Mouse (Mus musculus) heart, embryonic 16.5 days (tissue): ENCODE measurements around the gene Ss18l2. TPM values are rescaled to one million over a fixed set of nuclear protein-coding genes. Genes with fewer than 3 reads are reported as not detected.
A peak's percentile ranks its signal among the peaks of the same experiment; 100 is the strongest.

ENCODE experiments used
- ATAC-seq: fragments of 200-750 bp; cut with Nextera tagmentation; replicated peaks from 2 replicates; pipeline ENCODE4 v1.8.0; 2017; ENCODE audit warnings: moderate number of reproducible peaks; ENCODE audit not compliant: insufficient read depth, low FRiP score; ENCODE audit errors: extremely low read depth
- H3K27ac ChIP-seq: fragments of 300-500 bp; sonication (generic); 2 replicates; pipeline ENCODE4 v1.5.1; 2014; ENCODE audit warnings: mild to moderate bottlenecking, low read length, control low read depth, moderate library complexity
- H3K27me3 ChIP-seq: fragments of 300-500 bp; sonication (generic); 2 replicates; pipeline ENCODE4 v1.6.1; 2014; ENCODE audit warnings: low read length, mixed read lengths; ENCODE audit not compliant: control insufficient read depth, insufficient read depth
- H3K36me3 ChIP-seq: fragments of 300-500 bp; sonication (generic); 2 replicates; pipeline ENCODE4 v1.6.1; 2014; ENCODE audit not compliant: control insufficient read depth, insufficient read depth
- H3K4me1 ChIP-seq: fragments of 300-500 bp; sonication (generic); 2 replicates; pipeline ENCODE4 v1.6.1; 2014; ENCODE audit warnings: low read length, mixed read lengths; ENCODE audit not compliant: control insufficient read depth, insufficient read depth
- H3K4me2 ChIP-seq: fragments of 300-500 bp; sonication (generic); 2 replicates; pipeline ENCODE4 v1.6.1; 2014; ENCODE audit warnings: low read depth, mild to moderate bottlenecking, control low read depth, low read length
- H3K4me3 ChIP-seq: fragments of 300-500 bp; sonication (generic); 2 replicates; pipeline ENCODE4 v1.5.1; 2014; ENCODE audit warnings: mild to moderate bottlenecking, control low read depth, low read length
- H3K9ac ChIP-seq: fragments of 300-500 bp; sonication (generic); 2 replicates; pipeline ENCODE4 v1.6.1; 2014; ENCODE audit warnings: low read length, control low read depth
- H3K9me3 ChIP-seq: fragments of 300-500 bp; sonication (generic); replicated peaks from 2 replicates; pipeline ENCODE4 v1.6.1; 2016; ENCODE audit warnings: low read length; ENCODE audit not compliant: control insufficient read depth
- WGBS: fragments of 180-500 bp; shearing (Covaris S2); extraction: QIAGEN DNeasy Blood & Tissue Kit; methylation state at CpG from one replicate; pipeline ENCODE4 v1.1.7; 2014; 5-methylcytosine and 5-hydroxymethylcytosine counted together
- polyA plus RNA-seq: library from polyadenylated mRNA; unstranded; fragments of >200 nt; fragmentation: Nextera tagmentation; extraction: Ambion mirVana; gene quantifications from 2 replicates; pipeline ENCODE4 v1.2.1, GENCODE M21; 2015

The Ss18l2 gene
- polyA plus RNA-seq, 1 experiment from 2014 or later: 172 TPM

DNA sequence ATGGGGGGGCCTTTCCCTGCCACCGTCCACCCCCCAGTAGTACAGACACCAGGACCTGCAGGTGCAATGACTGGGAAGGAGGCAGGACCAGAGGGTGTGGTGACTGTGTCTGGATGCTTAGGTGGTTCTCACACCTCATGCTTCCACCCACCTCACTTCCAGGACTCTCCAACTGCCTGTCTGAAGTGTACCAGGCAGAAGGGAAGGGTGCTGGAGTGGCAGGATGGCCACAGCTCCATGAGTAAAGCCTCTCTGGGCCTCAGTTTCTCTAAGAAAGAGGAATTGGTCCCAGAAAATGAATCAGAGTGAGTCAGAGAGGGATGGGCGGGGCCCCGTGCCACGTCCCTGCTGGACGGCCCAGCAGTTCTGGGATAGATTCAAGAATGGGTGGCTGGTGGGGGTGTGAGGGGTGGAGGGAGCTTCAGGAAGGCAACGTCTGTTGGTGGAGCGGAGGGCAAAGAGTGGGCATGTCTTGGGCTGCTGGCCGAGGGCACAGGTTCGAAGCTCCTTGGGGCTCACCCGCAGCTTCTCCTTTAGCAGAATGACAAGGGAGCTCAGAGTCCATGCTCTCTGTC, 51.0 kb downstream of the Ss18l2 start:
- Histone ChIP-seq H3K4me2 (peak overlapping the region; percentile 96), H3K4me1 (peaks cover 30% of the 10 kb centered on the region), H3K27me3 (no peaks in the 10 kb centered on the region), H3K4me3 (peak overlapping the region; percentile 74), H3K27ac (peak overlapping the region; percentile 89), H3K36me3 (peaks cover 33% of the 10 kb centered on the region), H3K9me3 (no peaks in the 10 kb centered on the region), H3K9ac (peak overlapping the region; percentile 90)
- ATAC-seq: no peak
- WGBS: 66% methylated on average over 10 of the region's 10 CpGs

DNA sequence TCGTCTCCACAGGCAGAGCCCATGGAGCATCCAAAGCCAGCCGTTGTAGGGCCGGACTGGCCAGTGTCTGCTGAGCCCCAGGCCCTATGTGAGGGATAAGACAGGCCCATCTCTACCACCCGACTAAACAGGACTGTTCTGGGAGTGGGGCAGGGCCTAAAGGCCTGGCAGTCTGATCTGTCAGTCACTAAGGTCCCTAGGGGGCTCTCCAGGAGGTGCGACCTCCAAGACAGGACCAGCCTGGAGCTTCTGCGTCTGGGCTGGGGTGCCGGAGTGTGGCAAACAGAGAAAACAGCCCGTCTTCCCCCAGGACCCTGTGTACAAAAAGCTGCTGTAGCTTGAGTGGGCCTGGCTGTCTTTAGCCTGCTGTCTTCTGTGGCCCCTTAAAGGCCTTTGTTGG, 51.7 kb downstream of the Ss18l2 start:
- Histone ChIP-seq H3K27ac (no peak overlapping the region), H3K9me3 (no peaks in the 10 kb centered on the region), H3K27me3 (no peaks in the 10 kb centered on the region), H3K4me1 (peaks cover 30% of the 10 kb centered on the region), H3K4me2 (no peak overlapping the region), H3K4me3 (no peak overlapping the region), H3K9ac (no peak overlapping the region), H3K36me3 (peaks cover 37% of the 10 kb centered on the region)
- whole genome bisulfite sequencing: 72% methylated on average over 8 of the region's 8 CpGs
- no peak for ATAC-seq

DNA sequence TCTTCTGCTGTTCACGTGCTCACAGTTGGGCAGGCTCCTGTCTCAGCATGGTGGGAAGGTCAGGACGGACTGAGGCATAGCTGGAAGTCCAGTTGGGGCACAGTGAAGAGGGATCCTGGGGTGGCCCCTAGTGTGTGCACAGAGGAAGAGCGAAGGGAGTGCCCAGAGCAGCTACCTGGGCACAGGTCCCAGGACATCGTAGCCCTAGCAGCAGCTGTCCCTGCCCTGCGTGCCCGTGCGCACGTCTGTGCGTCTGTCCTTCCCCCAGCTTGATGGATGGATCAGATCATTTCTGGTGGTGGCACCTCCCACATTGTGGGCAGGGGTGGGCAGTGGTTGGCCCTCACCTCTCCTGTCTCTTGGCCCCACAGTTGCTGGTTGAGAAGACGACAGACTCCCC, 52.1 kb downstream of the Ss18l2 start:
- H3K9ac ChIP-seq: no peak overlapping the region
- no peak overlapping the region for H3K27ac ChIP-seq
- H3K4me1 ChIP-seq: peaks cover 30% of the 10 kb centered on the region
- no peak overlapping the region for H3K4me3 ChIP-seq
- no peak overlapping the region for H3K4me2 ChIP-seq
- 83% methylated on average over 10 of the region's 10 CpGs for WGBS
- ATAC-seq: no peak
- H3K27me3 ChIP-seq: no peaks in the 10 kb centered on the region
- H3K36me3 ChIP-seq: peaks cover 41% of the 10 kb centered on the region
- H3K9me3 ChIP-seq: no peaks in the 10 kb centered on the region

DNA sequence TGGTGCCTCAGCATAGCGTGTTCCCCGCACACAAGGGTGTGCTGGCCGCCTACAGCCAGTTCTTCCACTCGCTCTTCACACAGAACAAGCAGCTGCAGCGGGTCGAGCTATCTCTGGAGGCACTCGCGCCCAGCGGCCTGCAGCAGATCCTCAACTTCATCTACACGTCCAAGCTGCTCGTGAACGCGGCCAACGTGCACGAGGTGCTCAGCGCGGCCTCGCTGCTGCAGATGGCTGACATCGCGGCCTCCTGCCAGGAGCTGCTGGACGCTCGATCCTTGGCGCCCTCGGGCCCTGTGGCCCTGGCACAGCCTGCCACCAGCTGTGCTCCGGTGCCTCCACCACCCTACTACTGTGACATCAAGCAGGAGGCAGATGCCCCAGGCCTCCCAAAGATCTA, 52.6 kb downstream of the Ss18l2 start:
- Histone ChIP-seq H3K36me3 (peaks cover 46% of the 10 kb centered on the region), H3K4me3 (no peak overlapping the region), H3K9me3 (no peaks in the 10 kb centered on the region), H3K4me1 (peaks cover 27% of the 10 kb centered on the region), H3K9ac (no peak overlapping the region), H3K27me3 (no peaks in the 10 kb centered on the region), H3K27ac (no peak overlapping the region), H3K4me2 (no peak overlapping the region)
- no peak for ATAC-seq
- WGBS: 87% methylated on average over 25 of the region's 25 CpGs

Other genes with a start within 250 kb of the Ss18l2 start
- gene Cck, start 214.6 kb upstream of the Ss18l2 start, polyA plus RNA-seq: 0.35 and 0.64 TPM in 2 replicates
- gene Lyzl4, start 68.2 kb upstream of the Ss18l2 start, polyA plus RNA-seq: 0.29 TPM in 1 of 2 replicates, not detected in the other
- gene Vipr1, start 67.6 kb upstream of the Ss18l2 start, polyA plus RNA-seq: 0.22 and 0.45 TPM in 2 replicates
- 5.3 and 5.4 TPM in 2 replicates for gene Sec22c, start 4.8 kb upstream of the Ss18l2 start, polyA plus RNA-seq
- gene Nktr, start 8.8 kb downstream of the Ss18l2 start, polyA plus RNA-seq: 42.5 and 45.3 TPM in 2 replicates
- gene Zfp651, start 49.0 kb downstream of the Ss18l2 start, polyA plus RNA-seq: 15.8 and 21.3 TPM in 2 replicates
- 6.5 and 6.8 TPM in 2 replicates for gene Klhl40, start 67.3 kb downstream of the Ss18l2 start, polyA plus RNA-seq
- gene Hhatl, start 82.2 kb downstream of the Ss18l2 start, polyA plus RNA-seq: 23.8 and 25.3 TPM in 2 replicates
- 0.34 and 0.42 TPM in 2 replicates for gene Ccdc13, start 129.1 kb downstream of the Ss18l2 start, polyA plus RNA-seq
- gene Higd1a, start 148.0 kb downstream of the Ss18l2 start, polyA plus RNA-seq: 214 and 262 TPM in 2 replicates
- 2.1 and 2.2 TPM in 2 replicates for gene Ackr2, start 188.0 kb downstream of the Ss18l2 start, polyA plus RNA-seq
- gene Cyp8b1, start 206.0 kb downstream of the Ss18l2 start, polyA plus RNA-seq: 0.13 TPM in 1 of 2 replicates, not detected in the other
- 1.6 and 1.8 TPM in 2 replicates for gene Fam198a, start 240.7 kb downstream of the Ss18l2 start, polyA plus RNA-seq